Comparison of ENCODE assay signal across 12 mouse cellular contexts in genomic region chr13:95281740-95282673, GRCm38 (mm10). TPM values are rescaled to one million over a fixed set of nuclear protein-coding genes. Genes with fewer than 3 reads are reported as not detected.
DNase-seq lines count a peak whose midpoint lies in the region; ATAC-seq and TF ChIP-seq lines count a peak whose summit lies in the region.
"Had no signal": no experiment of that assay in that cellular context is flagged by ENCODE, and none has a peak within 500 bp of the region (broad histone marks: within the 10 kb centered on the region; RNA-seq: fewer than 3 reads in every experiment).

No protein-coding gene starts in this region.

- no peak for TF ChIP-seq CTCF in intestine, postnatal 0 days (IDR thresholded peaks at IDR 0.05; ENCODE audit: low read depth)
- no peak for TF ChIP-seq CTCF in midbrain, postnatal 0 days (IDR thresholded peaks at IDR 0.05)

- H3K4me2 ChIP-seq in hindbrain, embryonic 13.5 days: no peak overlapping the region
- no peak overlapping the region for H3K4me2 ChIP-seq in hindbrain, embryonic 12.5 days (replicated peaks)
- no peak overlapping the region for H3K4me2 ChIP-seq in intestine, postnatal 0 days (replicated peaks; ENCODE audit: low read depth)
- no peak overlapping the region for H3K4me2 ChIP-seq in midbrain, postnatal 0 days (ENCODE audit: low read depth, low read length, poor library complexity, severe bottlenecking)
- H3K4me2 ChIP-seq: heart, embryonic 11.5 days had no signal

- ATAC-seq in hindbrain, embryonic 13.5 days (ENCODE audit: low FRiP score): 0 out of 2 replicates have a peak, but pooled peaks have one; percentile 59
- ATAC-seq in hindbrain, embryonic 12.5 days (ENCODE audit: low FRiP score): no peak
- peak; percentile 75 for ATAC-seq in intestine, postnatal 0 days
- no peak for ATAC-seq in cerebellum, adult (ENCODE audit: insufficient number of reproducible peaks, low FRiP score, low TSS enrichment)
- no peak for ATAC-seq in midbrain, postnatal 0 days (ENCODE audit: low FRiP score)

- no peaks in the 10 kb centered on the region for H3K9me3 ChIP-seq in hindbrain, embryonic 13.5 days
- no peaks in the 10 kb centered on the region for H3K9me3 ChIP-seq in hindbrain, embryonic 12.5 days (replicated peaks)
- H3K9me3 ChIP-seq in intestine, postnatal 0 days (ENCODE audit: control insufficient read depth): no peaks in the 10 kb centered on the region
- no peaks in the 10 kb centered on the region for H3K9me3 ChIP-seq in midbrain, postnatal 0 days (ENCODE audit: low read length)

- no peaks in the 10 kb centered on the region for H3K36me3 ChIP-seq in hindbrain, embryonic 13.5 days
- no peaks in the 10 kb centered on the region for H3K36me3 ChIP-seq in hindbrain, embryonic 12.5 days
- no peaks in the 10 kb centered on the region for H3K36me3 ChIP-seq in intestine, postnatal 0 days (ENCODE audit: control insufficient read depth, insufficient read depth)
- no peaks in the 10 kb centered on the region for H3K36me3 ChIP-seq in midbrain, postnatal 0 days (ENCODE audit: insufficient read depth, low read length)

- H3K27ac ChIP-seq in hindbrain, embryonic 13.5 days: no peak overlapping the region
- H3K27ac ChIP-seq in hindbrain, embryonic 12.5 days: no peak overlapping the region
- H3K27ac ChIP-seq in intestine, postnatal 0 days (ENCODE audit: low read depth, low read length): no peak overlapping the region
- H3K27ac ChIP-seq in midbrain, postnatal 0 days (ENCODE audit: low read depth, low read length): no peak overlapping the region
- H3K27ac ChIP-seq: liver, embryonic 14.5 days had no signal

- no peak overlapping the region for H3K4me3 ChIP-seq in hindbrain, embryonic 13.5 days
- no peak overlapping the region for H3K4me3 ChIP-seq in hindbrain, embryonic 12.5 days
- no peak overlapping the region for H3K4me3 ChIP-seq in intestine, postnatal 0 days (ENCODE audit: low read depth, low read length)
- no peak overlapping the region for H3K4me3 ChIP-seq in midbrain, postnatal 0 days (ENCODE audit: low read depth, low read length)

- peak; percentile 69 for DNase-seq in adrenal gland, postnatal 10 days
- peak; percentile 15 for DNase-seq in ovary, postnatal 14 days (ENCODE audit: low spot score)
- no peak for DNase-seq in layer of hippocampus, adult 9-10 months (ENCODE audit: low spot score)
- DNase-seq in midbrain, postnatal 0 days (ENCODE audit: low spot score): no peak
- DNase-seq: cerebellum, adult 8-10 months had no signal

- 47% methylated on average over 6 of the region's 7 CpGs for WGBS in hindbrain, embryonic 13.5 days
- 25% methylated on average over 6 of the region's 7 CpGs for WGBS in hindbrain, embryonic 12.5 days
- 26% methylated on average over 6 of the region's 7 CpGs for WGBS in intestine, postnatal 0 days
- WGBS in midbrain, postnatal 0 days: 35% methylated on average over 6 of the region's 7 CpGs

- H3K27me3 ChIP-seq in hindbrain, embryonic 13.5 days: no peaks in the 10 kb centered on the region
- H3K27me3 ChIP-seq in hindbrain, embryonic 12.5 days: no peaks in the 10 kb centered on the region
- H3K27me3 ChIP-seq in intestine, postnatal 0 days (replicated peaks; ENCODE audit: control insufficient read depth, insufficient read depth, low read length): no peaks in the 10 kb centered on the region
- H3K27me3 ChIP-seq in midbrain, postnatal 0 days (ENCODE audit: insufficient read depth, low read length): no peaks in the 10 kb centered on the region

- H3K9ac ChIP-seq in hindbrain, embryonic 13.5 days: no peak overlapping the region
- no peak overlapping the region for H3K9ac ChIP-seq in hindbrain, embryonic 12.5 days
- no peak overlapping the region for H3K9ac ChIP-seq in intestine, postnatal 0 days (ENCODE audit: low read depth, low read length)
- no peak overlapping the region for H3K9ac ChIP-seq in midbrain, postnatal 0 days (replicated peaks; ENCODE audit: low read length, poor library complexity, severe bottlenecking)
- H3K9ac ChIP-seq: liver, embryonic 14.5 days had no signal

- H3K4me1 ChIP-seq in hindbrain, embryonic 13.5 days (replicated peaks): peaks cover 10% of the 10 kb centered on the region; the same call in 1 of the 2 replicates
- H3K4me1 ChIP-seq in hindbrain, embryonic 12.5 days: peaks cover 4% of the 10 kb centered on the region
- H3K4me1 ChIP-seq in intestine, postnatal 0 days (replicated peaks; ENCODE audit: control insufficient read depth, insufficient read depth, low read length): no peaks in the 10 kb centered on the region
- no peaks in the 10 kb centered on the region for H3K4me1 ChIP-seq in midbrain, postnatal 0 days (ENCODE audit: insufficient read depth, low read length)

RNA-seq across cellular contexts. Expression of gene Pde8b, which starts 31.9 kb away (rescaled TPM):
- 5.8 and 6.2 TPM in 2 replicates for polyA plus RNA-seq in hindbrain, embryonic 13.5 days (2015; fragmentation: Nextera tagmentation; extraction: Ambion mirVana)
- 3.4 and 5.3 TPM in 2 replicates for polyA plus RNA-seq in hindbrain, embryonic 12.5 days (2016; fragmentation: Nextera tagmentation; extraction: Ambion mirVana)
- total RNA-seq in adrenal gland, postnatal 10 days (2021): 10 to 100 TPM; 72.0 to 77.5 TPM
- polyA plus RNA-seq in intestine, postnatal 0 days (2015; fragmentation: Nextera tagmentation; extraction: Ambion mirVana): 6.2 and 6.9 TPM in 2 replicates
- total RNA-seq in midbrain, postnatal 0 days (2014; rRNA removed): 23.6 and 28.7 TPM in 2 replicates
- polyA plus RNA-seq in midbrain, postnatal 0 days (2015; fragmentation: Nextera tagmentation; extraction: Ambion mirVana): 6.4 and 7.1 TPM in 2 replicates

RNA-seq across cellular contexts. Expression of gene Zbed3, which starts 41.4 kb away (rescaled TPM):
- polyA plus RNA-seq in hindbrain, embryonic 13.5 days (2015; fragmentation: Nextera tagmentation; extraction: Ambion mirVana): 41.0 and 42.5 TPM in 2 replicates
- 67.7 and 74.5 TPM in 2 replicates for polyA plus RNA-seq in hindbrain, embryonic 12.5 days (2016; fragmentation: Nextera tagmentation; extraction: Ambion mirVana)
- total RNA-seq in adrenal gland, postnatal 10 days (2021): 10 to 100 TPM; 34.9 to 36.3 TPM
- polyA plus RNA-seq in intestine, postnatal 0 days (2015; fragmentation: Nextera tagmentation; extraction: Ambion mirVana): 19.6 and 20.9 TPM in 2 replicates
- total RNA-seq in midbrain, postnatal 0 days (2014; rRNA removed): 17.7 and 23.8 TPM in 2 replicates
- polyA plus RNA-seq in midbrain, postnatal 0 days (2015; fragmentation: Nextera tagmentation; extraction: Ambion mirVana): 26.6 and 31.5 TPM in 2 replicates
- total RNA-seq: MEL had no signal

Comparison
In these comparisons a context has a peak if more than half of its experiments do, and no peak if none do; other contexts are left out.
1. ATAC-seq: peak in hindbrain, embryonic 13.5 days (single experiment) and intestine, postnatal 0 days (single experiment); none in hindbrain, embryonic 12.5 days (single experiment), cerebellum, adult (single experiment) and midbrain, postnatal 0 days (single experiment).
2. DNase-seq: peak in adrenal gland, postnatal 10 days (single experiment) and ovary, postnatal 14 days (single experiment); none in layer of hippocampus, adult 9-10 months (single experiment) and midbrain, postnatal 0 days (single experiment).